ENCODE assay signal across 28 mouse cellular contexts in the genomic region with DNA sequence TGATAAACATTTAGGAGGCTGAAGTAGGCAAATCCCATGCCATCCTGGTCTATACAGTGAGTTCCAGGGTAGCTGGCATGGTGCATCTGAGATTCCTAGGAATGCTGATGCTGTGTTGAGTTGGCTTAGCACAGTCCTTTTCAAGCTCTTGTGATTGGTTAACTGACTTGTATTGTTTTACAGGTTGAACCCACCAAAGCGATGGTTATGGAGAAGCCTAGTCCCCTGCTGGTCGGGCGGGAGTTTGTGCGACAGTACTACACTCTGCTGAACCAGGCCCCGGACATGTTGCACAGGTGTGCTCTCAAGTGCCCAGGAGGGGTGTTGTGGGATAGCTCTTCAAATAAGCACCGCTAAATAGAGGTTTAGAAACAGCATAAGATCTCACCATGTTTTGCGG.
"Had no signal": no experiment of that assay in that cellular context is flagged by ENCODE, and none has a peak within 500 bp of the region (broad histone marks: within the 10 kb centered on the region; RNA-seq: fewer than 3 reads in every experiment).

No protein-coding gene starts in this region.

- H3K27ac ChIP-seq: heart, adult 2 months; heart, embryonic 15.5 days; hindbrain, embryonic 12.5 days; hindbrain, embryonic 14.5 days; intestine, embryonic 15.5 days; layer of hippocampus, adult 2 months; left cerebral cortex, adult 2 months; limb, embryonic 10.5 days; limb, embryonic 12.5 days; liver, embryonic 13.5 days; liver, embryonic 15.5 days had no signal

- ATAC-seq: hindbrain, embryonic 16.5 days; inflammation-experienced regulatory T-cells, adult 6 months; intestine, embryonic 15.5 days; intestine, postnatal 0 days had no signal

- H3K4me3 ChIP-seq: heart, adult 2 months; heart, embryonic 13.5 days; heart, embryonic 15.5 days; hindbrain, embryonic 12.5 days; intestine, embryonic 15.5 days; layer of hippocampus, adult 2 months; left cerebral cortex, adult 2 months; limb, embryonic 10.5 days; limb, embryonic 12.5 days; liver, embryonic 13.5 days; liver, embryonic 15.5 days had no signal

- DNase-seq: gastrocnemius, postnatal 14 days; gastrocnemius, postnatal 36 days; heart, adult 11 months; heart, adult 2 months; heart, postnatal 14 days; heart, postnatal 36 days; kidney, adult 18-20 months; kidney, adult 8-10 months; kidney, postnatal 10 days; kidney, postnatal 25 days; kidney, postnatal 4 days; liver; liver, embryonic 13.5 days had no signal

- H3K4me2 ChIP-seq: heart, embryonic 11.5 days; heart, embryonic 15.5 days; hindbrain, embryonic 12.5 days; hindbrain, embryonic 14.5 days; intestine, embryonic 15.5 days; limb, embryonic 12.5 days; liver, embryonic 11.5 days; liver, embryonic 13.5 days; liver, embryonic 15.5 days had no signal

- H3K4me1 ChIP-seq: hindbrain, embryonic 12.5 days; intestine, embryonic 15.5 days; limb, embryonic 10.5 days; limb, embryonic 12.5 days; liver, embryonic 15.5 days had no signal

- H3K27me3 ChIP-seq: heart, embryonic 13.5 days; heart, embryonic 15.5 days; hindbrain, embryonic 12.5 days; intestine, embryonic 15.5 days; limb, embryonic 12.5 days; liver, embryonic 13.5 days; liver, embryonic 15.5 days had no signal

- H3K9me3 ChIP-seq: heart, embryonic 13.5 days; heart, embryonic 15.5 days; hindbrain, embryonic 12.5 days; intestine, embryonic 15.5 days; limb, embryonic 10.5 days; limb, embryonic 12.5 days; liver, embryonic 13.5 days; liver, embryonic 15.5 days had no signal

- H3K9ac ChIP-seq: heart, embryonic 13.5 days; heart, embryonic 15.5 days; hindbrain, embryonic 12.5 days; hindbrain, embryonic 14.5 days; intestine, embryonic 15.5 days; limb, embryonic 12.5 days; liver, embryonic 13.5 days; liver, embryonic 15.5 days had no signal
